Mouse (Mus musculus): Measurements from ENCODE around the gene Ubn1.

GRCm38 (mm10) chr16:5093285-5093684 is 43.4 kb downstream of the Ubn1 start:
- no peak for TF ChIP-seq USF1 (IDR thresholded peaks at IDR 0.05; ENCODE audit: low read depth)
- no peak for TF ChIP-seq CTCF (IDR thresholded peaks at IDR 0.05; ENCODE audit: control insufficient read depth, insufficient read depth, insufficient read length)
- no peak for TF ChIP-seq MYOG (IDR thresholded peaks at IDR 0.05; ENCODE audit: control insufficient read depth, extremely low read depth, insufficient read length)
- no peak for TF ChIP-seq MYOD1 (IDR thresholded peaks at IDR 0.05; ENCODE audit: control insufficient read depth, insufficient read length, low read depth)
- no peak for TF ChIP-seq MAX (IDR thresholded peaks at IDR 0.05)
- TF ChIP-seq CEBPB (IDR thresholded peaks at IDR 0.05; ENCODE audit: low read depth) = no peak
- TF ChIP-seq FOSL1 (IDR thresholded peaks at IDR 0.05; ENCODE audit: insufficient read depth, low read length, poor library complexity, severe bottlenecking) = no peak
